Mouse (Mus musculus): ENCODE data around the gene Ucn3.
"Not testable (repeated sequence)": the region's sequence is repeated elsewhere in the genome, so short reads cannot be mapped to it uniquely, and the experiment has no call there.

The Ucn3 gene

DNA sequence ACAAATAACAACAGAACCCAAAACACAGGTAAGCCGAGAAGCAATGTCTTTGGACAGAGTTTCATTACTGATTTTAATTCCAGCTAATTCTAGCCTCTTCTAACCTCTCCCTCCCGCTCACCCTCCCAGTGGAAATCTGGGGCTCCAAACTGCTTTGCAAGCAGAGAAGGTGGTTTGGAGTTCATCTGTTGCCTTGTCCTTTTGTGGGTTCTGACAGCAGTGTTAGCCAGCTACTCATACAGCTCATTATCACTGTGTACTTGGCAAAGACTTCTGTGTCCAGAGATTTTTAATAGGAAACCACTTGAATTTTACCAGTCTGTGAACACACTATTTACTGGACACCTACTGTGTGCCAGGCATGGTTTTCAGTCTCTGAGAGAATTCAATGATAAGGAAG lies at the start of gene Ucn3:
Gene Ucn3 (minus strand): TSS at position 101 of the 400 bp plus-strand sequence.
- no peak for DNase-seq (ENCODE audit: low read depth)

DNA sequence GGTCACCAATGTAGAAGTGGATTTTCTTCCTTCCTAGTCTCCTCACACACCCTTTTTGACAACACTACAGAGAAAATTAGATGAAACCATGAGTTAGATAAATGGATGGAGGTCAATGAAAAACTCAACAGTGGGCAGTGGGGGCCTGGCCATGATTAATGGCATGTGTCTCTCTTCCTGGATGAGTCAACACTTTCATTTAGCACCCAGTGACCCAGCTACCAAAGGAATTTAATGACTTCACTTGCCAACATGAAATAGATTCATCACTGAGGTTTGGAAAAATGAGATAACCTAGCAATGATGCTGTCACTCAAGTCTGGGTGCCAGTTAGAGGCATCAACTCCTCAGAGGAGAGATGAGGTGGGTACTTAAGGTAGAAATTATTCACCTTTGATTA lies 46.9 kb upstream of the Ucn3 start:
- no peak for DNase-seq (ENCODE audit: low read depth)

GRCm38 (mm10) chr13:3968849-3969248 lies 23.7 kb upstream of the Ucn3 start:
- DNase-seq (ENCODE audit: low read depth): no peak

- no peak for DNase-seq (ENCODE audit: low read depth)
Measured at GRCm38 (mm10) chr13:3951198-3951914, 6.2 kb upstream of the Ucn3 start.

- no peak for DNase-seq (ENCODE audit: low read depth)
Measured at GRCm38 (mm10) chr13:3949477-3949876, 4.3 kb upstream of the Ucn3 start.

GRCm38 (mm10) chr13:3947267-3947666 lies 2.1 kb upstream of the Ucn3 start:
- DNase-seq (ENCODE audit: low read depth): no peak

DNA sequence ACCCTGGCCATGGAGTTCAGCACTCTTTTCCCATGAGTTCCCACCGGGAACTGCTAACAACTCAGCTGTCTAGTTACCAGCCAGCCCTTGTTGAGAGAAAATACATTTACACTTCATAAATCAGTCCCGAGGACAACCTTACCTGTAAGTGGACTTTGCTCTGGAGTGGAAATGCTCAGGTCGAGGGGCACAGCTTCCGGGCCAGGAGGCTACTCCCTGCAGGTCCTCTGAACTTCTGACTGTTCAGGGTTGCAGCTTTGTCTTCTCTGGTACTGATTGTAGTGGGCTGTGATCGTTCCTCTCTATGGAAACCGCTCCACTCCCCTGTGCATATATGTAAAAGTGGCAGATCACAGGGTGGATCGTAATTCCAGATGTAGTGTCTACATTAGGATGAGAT lies 450 bp downstream of the Ucn3 start:
- no peak for DNase-seq (ENCODE audit: low read depth)

DNA sequence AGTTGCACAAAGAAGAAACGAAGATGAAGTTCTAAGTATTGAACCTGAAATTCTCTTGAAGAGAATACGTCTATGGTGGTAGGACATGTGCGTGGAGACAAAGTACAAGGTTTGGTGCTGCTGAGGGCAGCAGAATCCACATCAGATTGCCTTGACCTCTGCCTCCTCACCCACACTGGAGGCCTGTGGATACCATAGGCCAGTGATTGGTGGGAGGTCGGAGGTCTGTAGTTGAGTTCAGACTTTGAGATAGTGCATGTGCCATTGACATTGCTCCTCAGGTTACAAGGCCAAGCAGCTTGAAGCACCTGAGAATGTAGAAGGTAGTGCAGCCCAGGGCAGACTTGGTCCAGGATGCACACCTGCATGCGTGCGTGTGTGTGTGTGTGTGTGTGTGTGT lies 19.1 kb downstream of the Ucn3 start:
- no peak for DNase-seq (ENCODE audit: low read depth)

GRCm38 (mm10) chr13:3925632-3926031 lies 19.5 kb downstream of the Ucn3 start:
- DNase-seq (ENCODE audit: low read depth): no peak

- DNase-seq (ENCODE audit: low read depth): no peak
Measured at GRCm38 (mm10) chr13:3924483-3924882, 20.7 kb downstream of the Ucn3 start.

DNA sequence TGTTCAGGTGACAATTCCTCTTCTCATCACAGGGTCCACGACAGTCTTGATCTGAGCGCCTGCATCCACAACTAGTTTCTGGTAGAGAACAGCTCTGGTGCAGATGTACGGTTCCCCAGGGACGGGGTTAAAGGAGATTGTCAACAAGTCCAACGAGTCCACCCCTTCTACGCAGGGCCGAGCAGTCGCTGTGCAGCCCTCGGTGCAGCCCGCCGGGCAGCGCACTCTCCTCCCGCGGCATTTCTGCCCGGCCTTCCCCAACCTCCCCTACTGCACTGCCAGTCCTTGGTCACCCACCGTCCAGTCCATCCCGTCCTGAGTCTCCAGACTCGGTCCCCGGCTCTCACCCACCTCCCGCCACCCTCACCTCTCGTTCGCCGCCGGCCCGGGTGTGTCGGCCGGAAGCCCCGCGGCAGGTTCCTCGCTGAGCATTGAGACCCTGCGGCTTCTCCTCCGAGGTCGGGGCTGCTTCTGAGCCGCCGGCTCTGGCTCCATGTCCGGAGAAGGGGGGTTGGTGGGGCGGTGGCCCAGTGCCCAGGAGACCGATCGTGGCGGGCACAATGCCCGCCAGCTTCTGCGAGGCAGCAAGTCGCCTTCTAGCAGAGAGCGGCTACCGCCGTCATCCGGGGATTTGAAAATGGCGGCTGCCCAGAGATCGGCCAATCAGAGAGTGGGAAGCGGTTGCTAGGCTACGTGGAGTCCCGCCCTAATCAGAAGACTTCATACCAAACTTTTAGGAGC lies 27.4 kb downstream of the Ucn3 start, which contains the start of the genes Net1 and Tubal3:
Gene Net1 (minus strand): TSS at position 650 of the 741 bp plus-strand sequence.
Gene Tubal3 (plus strand): TSS at position 704 of the 741 bp plus-strand sequence.
- DNase-seq (ENCODE audit: low read depth): peak; percentile 66

DNA sequence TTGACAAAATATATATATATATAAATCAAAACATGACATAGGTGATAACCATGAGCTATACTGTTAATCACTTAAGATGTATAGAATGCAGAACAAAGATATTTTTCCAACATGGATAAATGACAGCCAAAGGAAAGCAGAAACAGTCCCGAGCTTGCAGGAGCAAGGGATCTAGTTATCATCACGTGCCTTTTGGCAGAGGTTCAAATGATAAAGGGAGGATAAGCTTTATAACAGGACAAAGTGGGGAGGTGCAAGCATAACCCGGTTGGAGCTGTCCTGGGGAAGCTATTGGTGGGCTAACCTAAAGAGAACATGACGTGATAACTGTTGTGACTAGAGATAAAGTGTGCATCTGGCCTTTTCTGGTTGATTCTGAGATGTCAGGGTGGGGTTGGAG lies 31.6 kb downstream of the Ucn3 start:
- no peak for DNase-seq (ENCODE audit: low read depth)

- no peak for DNase-seq (ENCODE audit: low read depth)
Measured at GRCm38 (mm10) chr13:3910356-3910755, 34.8 kb downstream of the Ucn3 start.

DNA sequence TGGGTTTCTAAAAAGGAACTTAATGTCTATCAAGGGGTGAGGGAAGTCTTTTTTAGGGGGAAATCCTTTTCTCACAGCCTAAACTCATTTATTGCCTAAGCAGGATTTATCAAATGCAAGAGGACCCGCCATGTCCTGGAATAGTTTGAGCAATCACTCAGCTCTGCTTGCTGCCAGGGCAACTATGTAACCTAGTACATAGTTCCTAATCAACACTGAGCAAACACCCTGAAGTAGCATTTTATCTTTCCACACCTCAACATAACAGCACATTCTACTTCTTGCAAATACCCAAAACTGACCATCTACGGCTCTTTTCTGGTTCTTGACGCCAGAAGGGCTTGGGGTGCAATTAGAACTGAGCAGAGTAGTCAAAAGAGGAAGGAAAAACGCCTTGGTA lies 36.9 kb downstream of the Ucn3 start:
- DNase-seq (ENCODE audit: low read depth): no peak

DNA sequence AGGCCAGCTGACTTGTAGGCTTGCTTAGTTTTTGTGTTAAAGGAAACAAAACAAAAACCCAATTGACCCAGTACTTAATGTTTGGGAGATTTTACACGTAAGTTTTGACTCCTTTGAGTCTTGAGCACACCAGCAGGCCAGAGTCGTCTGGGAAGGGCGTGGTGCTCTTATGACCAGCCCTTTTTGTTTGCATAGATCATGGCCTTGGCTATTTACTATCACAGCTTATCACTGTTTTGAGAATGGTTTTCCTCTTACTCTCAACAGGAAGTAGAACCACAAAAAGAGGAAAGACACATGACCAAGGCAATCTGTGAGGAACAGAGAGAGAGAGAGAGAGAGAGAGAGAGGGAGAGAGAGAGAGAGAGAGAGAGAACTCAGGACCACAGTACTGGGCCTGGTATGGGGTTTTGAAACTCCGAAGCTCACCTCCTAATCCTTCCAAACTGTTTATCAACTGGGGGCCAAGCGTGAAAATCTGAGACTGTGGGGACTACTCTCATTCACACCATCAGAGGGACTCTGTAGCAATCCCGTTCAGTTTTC lies 37.9 kb downstream of the Ucn3 start:
- no peak for DNase-seq (ENCODE audit: low read depth)

DNA sequence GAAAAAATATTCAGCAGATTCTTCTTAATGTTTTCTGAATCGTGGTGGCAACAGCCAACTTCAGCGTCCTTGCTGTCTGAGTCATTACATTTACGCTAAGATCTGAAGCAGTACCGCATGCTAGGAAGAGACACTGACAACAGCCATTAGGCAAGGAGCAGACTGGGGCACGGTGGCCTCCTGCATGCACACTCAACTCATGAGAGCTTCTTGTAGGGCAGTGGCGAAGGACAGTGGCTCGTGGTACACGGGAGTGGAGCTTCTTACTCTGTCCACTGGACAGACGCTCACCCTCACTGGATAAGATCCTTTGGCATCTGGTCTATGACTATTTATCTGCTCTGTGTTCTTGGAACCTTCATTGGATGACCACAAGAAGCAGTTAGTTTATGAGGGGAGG lies 45.8 kb downstream of the Ucn3 start:
- no peak for DNase-seq (ENCODE audit: low read depth)

DNA sequence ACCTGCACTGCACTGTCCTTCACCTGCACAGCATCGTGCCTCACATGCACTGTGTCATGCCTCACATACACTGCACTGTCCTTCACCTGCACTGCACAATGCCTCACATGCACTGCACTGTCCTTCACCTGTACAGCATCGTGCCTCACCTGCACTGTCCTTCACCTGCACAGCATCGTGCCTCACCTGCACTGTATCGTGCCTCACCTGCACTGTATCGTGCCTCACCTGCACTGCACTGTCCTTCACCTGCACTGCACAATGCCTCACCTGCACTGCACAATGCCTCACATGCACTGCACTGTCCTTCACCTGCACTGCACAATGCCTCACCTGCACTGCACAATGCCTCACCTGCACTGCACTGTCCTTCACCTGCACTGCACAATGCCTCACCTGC lies 46.9 kb downstream of the Ucn3 start:
- DNase-seq (ENCODE audit: low read depth): not testable (repeated sequence)

GRCm38 (mm10) chr13:3896913-3897312 lies 48.2 kb downstream of the Ucn3 start:
- DNase-seq (ENCODE audit: low read depth): peak; percentile 26

DNA sequence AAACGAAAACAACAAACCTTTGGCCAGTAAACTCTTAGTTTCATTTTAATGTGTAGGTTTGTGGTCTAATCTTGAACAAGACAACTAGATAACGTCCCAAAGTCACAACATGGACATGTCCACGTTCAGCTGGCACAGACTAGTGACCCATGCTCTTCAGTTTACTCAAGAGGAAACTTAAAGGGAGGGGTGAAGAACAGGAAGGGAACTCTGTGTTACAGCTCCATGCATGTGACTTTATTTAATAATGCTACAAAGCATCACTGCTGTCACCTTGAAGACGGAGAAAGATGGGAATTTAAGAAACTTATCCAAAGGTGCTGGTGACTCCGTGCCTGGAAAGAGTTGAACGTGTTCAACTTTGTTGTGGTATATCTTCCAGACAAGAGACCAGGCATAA lies 49.1 kb downstream of the Ucn3 start:
- no peak for DNase-seq (ENCODE audit: low read depth)

DNA sequence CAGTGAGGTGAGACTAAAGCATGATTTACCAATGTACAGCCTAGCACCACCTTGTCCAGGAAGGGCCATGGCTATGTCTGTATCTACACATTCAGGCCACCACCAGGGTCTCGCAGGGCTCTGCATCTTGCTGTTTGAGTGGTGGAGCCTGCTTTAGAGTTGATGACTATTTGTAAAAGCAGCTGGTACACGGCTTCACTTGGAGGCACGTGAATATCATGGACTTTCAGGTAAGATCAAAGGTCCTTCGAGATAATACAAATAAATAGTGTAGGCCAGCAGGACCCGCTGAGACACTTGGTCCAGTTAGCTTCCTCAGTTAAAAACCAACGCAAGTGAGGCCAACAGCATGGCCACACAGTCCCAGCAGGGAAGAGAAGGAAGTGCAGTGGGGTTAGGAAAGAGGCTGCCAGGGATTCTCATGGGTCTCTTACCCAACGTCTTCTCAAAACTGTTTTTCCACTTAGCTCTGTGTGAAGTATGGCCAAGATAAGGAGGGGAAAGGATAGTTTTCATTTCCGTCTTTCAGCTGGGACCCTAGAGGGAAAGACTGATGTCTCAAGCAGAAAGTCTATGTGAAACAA lies 49.7 kb downstream of the Ucn3 start:
- no peak for DNase-seq (ENCODE audit: low read depth)

DNA sequence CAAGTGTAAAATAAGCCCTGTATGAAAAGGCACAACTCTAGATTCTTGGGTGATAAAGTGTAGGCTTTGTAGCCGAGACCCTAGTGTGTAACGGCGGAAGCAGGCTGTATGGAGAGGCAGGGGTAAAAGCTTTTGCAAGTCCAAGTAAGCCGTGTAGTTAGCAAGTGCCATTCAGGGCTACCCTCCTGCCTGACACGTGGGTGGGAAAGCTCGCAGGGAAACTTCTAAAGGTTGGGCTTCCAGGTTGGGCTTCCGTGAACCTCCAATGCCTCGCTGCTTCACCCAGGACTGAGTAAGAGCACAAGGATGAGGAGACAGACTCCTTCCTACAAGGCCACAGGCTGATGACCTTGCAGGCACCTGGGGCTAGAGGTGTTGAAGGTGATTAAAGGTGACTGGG lies 50.6 kb downstream of the Ucn3 start:
- DNase-seq (ENCODE audit: low read depth): no peak

DNA sequence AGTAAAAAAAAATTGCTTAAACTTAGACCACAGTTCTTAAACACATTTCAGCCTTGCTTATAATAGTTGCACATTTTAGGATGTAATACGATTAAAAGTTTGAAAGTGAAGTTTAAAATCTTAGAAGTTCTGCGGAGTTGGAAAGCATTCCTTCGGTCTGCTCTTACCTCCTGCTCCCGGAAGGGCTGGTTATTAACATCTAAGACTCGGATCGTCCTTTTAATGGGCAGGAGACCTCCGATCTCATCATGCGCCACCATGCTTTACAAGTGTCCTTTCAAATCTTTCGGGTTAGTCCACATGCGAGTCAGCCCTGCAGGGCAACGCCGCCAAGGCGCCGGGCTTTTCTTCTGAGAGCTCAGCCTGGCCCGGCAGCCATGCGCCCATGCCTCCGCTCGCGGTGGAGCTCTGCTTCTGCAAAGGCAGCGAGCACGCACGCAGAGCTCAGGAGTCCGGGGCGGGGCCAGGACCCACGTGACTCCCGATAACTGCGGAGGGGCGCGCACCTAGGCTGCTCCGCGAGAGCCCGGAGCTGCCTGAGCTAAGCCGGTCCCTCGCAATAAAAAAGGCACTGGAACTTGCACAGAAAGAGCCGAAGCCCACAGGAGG lies 51.9 kb downstream of the Ucn3 start:
- peak; percentile 40 for DNase-seq (ENCODE audit: low read depth)

Data from fibroblast of lung, adult 2 months (primary cell).